Mouse (Mus musculus): ENCODE data around the gene Slc25a41.

Gene Slc25a41

GRCm38 (mm10) chr17:56990115-56990746, 51.2 kb downstream of the Slc25a41 start, which contains the start of gene Clpp:
Gene Clpp, plus strand, starts transcription at chr17:56990305.
- no peaks in the 10 kb centered on the region for H3K27me3 ChIP-seq (ENCODE audit: control insufficient read depth, insufficient read depth, low read length, poor library complexity, severe bottlenecking)
- DNase-seq (ENCODE audit: low read depth, low spot score) = peak; percentile 97
- H3K36me3 ChIP-seq (ENCODE audit: control insufficient read depth, insufficient read depth, low read length, poor library complexity, severe bottlenecking) = no peaks in the 10 kb centered on the region; the same call in 1 of the 2 replicates

DNA sequence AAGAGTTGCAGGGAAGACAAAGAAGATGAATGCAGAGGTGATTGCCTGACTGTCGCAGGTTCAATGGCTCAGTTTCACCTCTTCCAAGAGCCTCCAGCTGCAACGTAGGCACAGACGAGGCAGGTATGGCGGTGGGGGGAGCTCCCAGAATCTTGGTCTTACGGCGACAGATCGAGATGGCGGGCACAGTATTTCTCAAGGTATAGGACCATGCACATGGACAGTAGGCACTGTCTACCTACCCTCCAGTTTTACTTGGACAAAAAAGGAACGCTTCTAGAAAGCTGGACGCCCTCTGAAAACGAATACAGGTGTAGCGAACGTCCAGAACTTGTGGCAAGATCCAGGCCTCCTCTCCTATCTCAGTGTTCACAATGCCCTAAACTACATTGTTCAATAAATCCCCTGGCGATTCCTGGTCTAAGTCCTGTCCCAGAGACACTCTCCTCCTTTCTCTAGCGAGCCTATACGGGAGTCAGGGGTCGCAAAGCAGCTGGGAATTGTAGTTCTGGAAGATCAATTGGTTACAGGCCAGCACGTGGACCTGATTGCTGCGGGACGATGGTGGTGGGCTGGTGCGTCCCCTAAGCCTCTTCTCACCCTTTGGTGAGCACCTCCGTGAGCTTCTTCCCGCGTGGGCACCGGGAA, 51.9 kb downstream of the Slc25a41 start:
- Histone ChIP-seq H3K27me3 (ENCODE audit: control insufficient read depth, insufficient read depth, low read length, poor library complexity, severe bottlenecking) (no peaks in the 10 kb centered on the region), H3K36me3 (ENCODE audit: control insufficient read depth, insufficient read depth, low read length, poor library complexity, severe bottlenecking) (no peaks in the 10 kb centered on the region; the same call in 1 of the 2 replicates)
- peak; percentile 27 for DNase-seq (ENCODE audit: low read depth, low spot score)

DNA sequence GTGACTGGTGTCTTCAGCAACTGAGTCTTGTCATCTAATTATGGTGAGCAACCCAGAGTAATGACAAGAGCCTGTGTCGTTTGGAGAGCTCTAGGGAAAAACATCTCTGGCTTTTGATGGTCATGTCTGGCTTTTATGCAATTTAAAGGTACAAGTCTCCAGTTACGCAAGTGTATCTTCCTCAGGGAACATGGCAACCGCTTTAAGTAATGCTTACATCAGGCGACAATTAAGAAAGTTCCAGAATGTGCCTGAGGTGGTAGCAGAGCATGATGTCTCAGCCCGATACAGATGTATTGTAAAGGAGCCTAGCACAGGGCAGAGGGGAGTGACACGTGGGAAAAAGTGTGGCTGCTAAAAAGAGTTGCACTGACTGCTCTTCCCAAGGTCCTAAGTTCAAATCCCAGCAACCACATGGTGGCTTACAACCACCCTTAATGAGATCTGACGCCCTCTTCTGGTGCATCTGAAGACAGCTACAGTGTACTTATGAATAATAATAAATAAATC, 52.5 kb downstream of the Slc25a41 start:
- no peaks in the 10 kb centered on the region for H3K27me3 ChIP-seq (ENCODE audit: control insufficient read depth, insufficient read depth, low read length, poor library complexity, severe bottlenecking)
- DNase-seq (ENCODE audit: low read depth, low spot score) = no peak
- H3K36me3 ChIP-seq (ENCODE audit: control insufficient read depth, insufficient read depth, low read length, poor library complexity, severe bottlenecking) = no peaks in the 10 kb centered on the region; the same call in 1 of the 2 replicates

- Histone ChIP-seq H3K36me3 (ENCODE audit: control insufficient read depth, insufficient read depth, low read length, poor library complexity, severe bottlenecking) (no peaks in the 10 kb centered on the region; the same call in 1 of the 2 replicates), H3K27me3 (ENCODE audit: control insufficient read depth, insufficient read depth, low read length, poor library complexity, severe bottlenecking) (no peaks in the 10 kb centered on the region)
- no peak for DNase-seq (ENCODE audit: low read depth, low spot score)
These were observed 53.0 kb downstream of the Slc25a41 start for GRCm38 (mm10) chr17:56988441-56988840.

DNA sequence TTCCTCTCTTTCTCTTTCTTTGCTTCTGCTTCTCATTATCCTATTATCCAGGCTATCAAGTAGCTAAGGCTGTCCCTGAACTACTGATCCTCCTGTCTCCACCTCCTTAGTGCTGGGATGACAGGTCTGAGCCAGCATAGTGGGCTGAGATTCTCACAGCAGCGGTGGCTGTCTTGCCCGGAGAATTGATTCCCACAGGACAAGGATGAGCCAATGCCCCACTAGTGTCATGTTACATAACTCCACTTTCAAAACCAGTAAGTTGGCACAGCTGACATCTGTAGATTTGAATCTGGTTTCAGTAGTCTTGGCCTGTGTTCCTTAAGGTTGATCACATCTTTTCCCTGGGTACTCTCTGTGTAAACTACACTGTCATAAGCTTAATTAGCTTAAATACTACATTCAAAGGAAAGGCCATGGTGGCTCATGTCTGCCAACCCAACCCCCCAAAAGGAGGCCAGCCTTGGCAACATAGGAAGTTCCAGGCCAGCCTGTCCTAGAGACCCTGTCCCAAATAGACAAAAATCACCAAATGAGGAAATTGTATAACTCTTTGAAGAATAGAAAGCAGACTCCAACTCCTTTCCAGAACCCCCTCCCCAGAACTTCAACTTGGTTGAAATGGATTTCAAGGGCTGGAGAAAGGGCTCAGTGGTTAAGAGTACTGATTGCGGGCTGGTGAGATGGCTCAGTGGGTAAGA, 55.2 kb downstream of the Slc25a41 start:
- Histone ChIP-seq H3K27me3 (ENCODE audit: control insufficient read depth, insufficient read depth, low read length, poor library complexity, severe bottlenecking) (no peaks in the 10 kb centered on the region), H3K36me3 (ENCODE audit: control insufficient read depth, insufficient read depth, low read length, poor library complexity, severe bottlenecking) (no peaks in the 10 kb centered on the region)
- DNase-seq (ENCODE audit: low read depth, low spot score) = no peak

- Histone ChIP-seq H3K36me3 (ENCODE audit: control insufficient read depth, insufficient read depth, low read length, poor library complexity, severe bottlenecking) (no peaks in the 10 kb centered on the region), H3K27me3 (ENCODE audit: control insufficient read depth, insufficient read depth, low read length, poor library complexity, severe bottlenecking) (no peaks in the 10 kb centered on the region)
- DNase-seq (ENCODE audit: low read depth, low spot score) = no peak
These were observed 55.8 kb downstream of the Slc25a41 start for GRCm38 (mm10) chr17:56985656-56986055.

GRCm38 (mm10) chr17:56984886-56985285, 56.6 kb downstream of the Slc25a41 start:
- no peak for DNase-seq (ENCODE audit: low read depth, low spot score)

More at GRCm38 (mm10) chr17:56984886-56985285, 56.6 kb downstream of the Slc25a41 start:
- Histone ChIP-seq H3K27me3 (ENCODE audit: control insufficient read depth, insufficient read depth, low read length, poor library complexity, severe bottlenecking) (no peaks in the 10 kb centered on the region), H3K36me3 (ENCODE audit: control insufficient read depth, insufficient read depth, low read length, poor library complexity, severe bottlenecking) (no peaks in the 10 kb centered on the region)

Measured in splenic B cell, adult 2 months (primary cell).